Mouse (Mus musculus) left cerebral cortex, adult 11 months (tissue): ENCODE measurements around the gene Ankrd54.
"Not testable (repeated sequence)": the region's sequence is repeated elsewhere in the genome, so short reads cannot be mapped to it uniquely, and the experiment has no call there.

Source experiments
- DNase-seq: peaks from one replicate; pipeline ENCODE4 v3.0.0; 2022; ENCODE audit warnings: low spot score

The Ankrd54 gene

DNA sequence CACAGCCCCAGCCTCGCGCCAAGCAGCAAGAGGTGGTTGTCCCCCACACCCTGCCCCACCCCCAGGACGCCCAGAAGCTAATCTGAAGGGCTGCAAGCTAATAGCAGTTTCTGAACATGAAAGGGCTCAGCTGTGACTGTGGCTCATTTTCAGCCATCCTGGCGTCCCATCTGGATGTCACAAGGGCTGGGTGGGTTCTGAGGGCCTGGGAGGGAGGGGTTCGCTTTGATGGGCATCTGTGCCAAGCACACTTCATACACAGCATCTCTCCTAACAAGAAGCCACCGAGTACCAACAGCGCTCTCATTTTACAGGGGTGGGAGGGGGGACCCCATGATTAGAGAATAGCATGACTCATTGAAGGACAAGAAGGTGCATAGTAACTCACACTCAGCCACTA is 49.3 kb downstream of the Ankrd54 start:
- no peak for DNase-seq

DNA sequence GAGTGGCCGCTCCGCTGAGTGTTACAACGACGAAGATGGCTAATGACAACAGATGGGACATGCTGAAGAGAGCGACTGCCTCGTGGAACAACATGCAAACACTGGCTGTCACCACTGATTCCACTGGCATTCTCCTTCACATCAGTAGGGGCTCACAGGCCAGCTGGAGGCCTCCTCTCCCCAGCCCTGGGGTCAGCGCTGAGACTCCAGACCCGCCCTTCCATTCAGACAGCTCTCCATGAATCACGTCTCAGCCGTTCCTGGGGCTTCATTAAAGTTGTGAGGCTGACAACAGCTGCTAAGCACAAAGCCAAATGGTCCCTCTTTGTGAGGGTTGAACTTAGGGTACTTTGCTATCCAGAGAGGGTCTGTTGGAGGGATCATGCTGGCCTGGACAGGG is 51.1 kb downstream of the Ankrd54 start:
- no peak for DNase-seq

DNA sequence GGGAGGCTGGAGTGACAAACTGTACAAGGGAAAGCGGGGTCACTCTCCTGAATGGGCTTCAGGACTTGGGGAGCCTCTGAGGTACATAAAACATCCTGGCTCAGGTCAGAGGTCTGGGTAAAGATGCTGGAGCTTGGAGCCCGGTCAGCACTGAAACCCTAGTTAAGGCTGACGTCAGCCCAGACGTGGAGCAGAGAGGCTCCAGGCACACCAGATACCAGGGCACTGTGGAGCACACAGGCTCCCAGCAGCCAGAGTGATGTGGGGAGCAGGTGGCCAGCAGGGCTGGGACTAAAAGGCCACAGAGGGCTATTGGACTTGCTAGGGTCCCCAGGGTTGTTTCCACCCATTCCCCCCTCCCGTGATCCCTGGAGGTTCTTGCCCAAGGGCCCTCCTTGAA is 53.0 kb downstream of the Ankrd54 start:
- DNase-seq: no peak

DNA sequence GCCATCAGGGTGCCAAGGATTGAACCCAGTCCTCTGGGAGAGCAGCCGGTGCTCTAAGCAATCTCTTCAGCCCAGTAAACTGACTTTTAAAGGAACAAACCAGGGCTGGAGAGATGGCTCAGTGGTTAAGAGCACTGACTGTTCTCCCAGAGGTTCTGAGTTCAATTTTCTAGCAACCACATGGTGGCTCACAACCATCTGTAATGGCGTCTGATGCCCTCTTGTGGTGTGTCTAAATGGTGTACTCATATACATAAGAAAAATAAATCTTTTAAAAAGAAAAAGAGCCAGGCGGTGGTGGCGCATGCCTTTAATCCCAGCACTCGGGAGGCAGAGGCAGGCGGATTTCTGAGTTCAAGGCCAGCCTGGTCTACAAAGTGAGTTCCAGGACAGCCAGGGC is 54.9 kb downstream of the Ankrd54 start:
- not testable (repeated sequence) for DNase-seq

DNA sequence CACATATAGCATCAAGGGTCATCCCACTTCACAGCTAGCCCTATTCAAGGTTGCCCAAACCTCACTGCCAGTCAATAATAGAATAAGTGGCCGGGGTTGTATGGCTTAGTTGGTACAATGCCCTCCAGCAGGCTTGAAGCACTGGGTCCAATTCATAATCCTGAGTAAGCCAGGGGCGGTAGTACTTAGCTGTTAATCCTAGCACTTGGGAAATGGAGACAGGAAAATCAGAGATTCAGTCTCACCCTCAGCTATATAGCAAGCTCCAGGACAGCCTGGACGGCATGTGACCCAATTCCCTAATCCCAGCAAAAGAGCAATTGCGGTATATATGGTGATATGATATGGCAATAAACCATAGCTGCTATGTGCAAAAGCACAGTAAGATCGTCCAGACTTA is 55.6 kb downstream of the Ankrd54 start:
- DNase-seq: no peak

DNA sequence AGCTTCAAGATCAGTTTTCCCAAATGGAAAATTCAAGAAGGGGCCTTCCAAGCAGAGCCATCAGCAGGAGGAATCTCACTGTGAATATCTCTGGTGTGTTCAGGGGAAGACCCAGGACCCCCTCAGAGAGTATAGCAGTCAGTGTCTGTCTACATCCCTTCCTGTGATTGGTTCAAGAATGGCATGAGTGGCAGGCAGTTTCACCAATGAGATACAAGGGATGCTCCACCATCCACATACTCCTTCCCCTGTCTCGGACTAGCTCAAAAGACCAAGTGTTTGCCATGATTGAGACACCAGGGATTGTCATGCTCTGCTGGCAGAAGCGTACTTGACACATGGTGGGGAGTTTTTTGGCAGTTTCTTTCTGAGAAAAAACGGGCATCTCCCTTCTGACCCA is 56.1 kb downstream of the Ankrd54 start:
- no peak for DNase-seq

DNA sequence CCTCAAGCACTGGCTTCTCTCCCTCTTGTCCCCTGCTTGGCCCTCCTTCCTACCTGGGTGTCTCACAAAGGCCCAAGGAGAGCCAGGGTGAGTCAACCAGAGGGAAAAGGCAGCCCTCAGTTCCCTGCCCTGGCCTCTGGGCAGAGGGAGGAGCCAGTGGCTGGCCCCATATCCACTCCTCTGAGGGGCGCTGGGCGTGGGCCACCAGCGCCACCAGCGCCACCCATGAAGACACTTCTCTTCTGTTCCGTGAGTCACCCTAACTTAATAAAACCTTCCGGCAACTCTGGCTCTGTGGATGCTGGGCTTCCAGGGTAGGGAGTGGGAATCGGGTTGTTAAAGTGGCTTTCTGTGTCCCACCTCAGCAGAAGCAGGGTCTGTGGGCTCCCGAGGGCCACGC is 57.1 kb downstream of the Ankrd54 start:
- no peak for DNase-seq
